Mouse (Mus musculus): ENCODE data around the gene F830045P16Rik.
"Not testable (repeated sequence)": the region's sequence is repeated elsewhere in the genome, so short reads cannot be mapped to it uniquely, and the experiment has no call there.

The F830045P16Rik gene

GRCm38 (mm10) chr2:129502641-129503040 lies 33.8 kb downstream of the F830045P16Rik start:
- DNase-seq (ENCODE audit: extremely low read depth, low read depth, low spot score), result peak; percentile 1

- no peak for DNase-seq (ENCODE audit: extremely low read depth, low read depth, low spot score)
Observed at GRCm38 (mm10) chr2:129489496-129490285, 46.7 kb downstream of the F830045P16Rik start.

- DNase-seq (ENCODE audit: extremely low read depth, low read depth, low spot score), result no peak
Observed at GRCm38 (mm10) chr2:129483150-129483549, 53.3 kb downstream of the F830045P16Rik start.

GRCm38 (mm10) chr2:129471905-129472304 lies 64.5 kb downstream of the F830045P16Rik start:
- DNase-seq (ENCODE audit: extremely low read depth, low read depth, low spot score), result no peak

- DNase-seq (ENCODE audit: extremely low read depth, low read depth, low spot score), result no peak
Observed at GRCm38 (mm10) chr2:129470839-129471238, 65.6 kb downstream of the F830045P16Rik start.

- not testable (repeated sequence) for DNase-seq (ENCODE audit: extremely low read depth, low read depth, low spot score)
Observed at GRCm38 (mm10) chr2:129438772-129439171, 97.6 kb downstream of the F830045P16Rik start.

- no peak for DNase-seq (ENCODE audit: extremely low read depth, low read depth, low spot score)
Observed at GRCm38 (mm10) chr2:129435154-129435553, 101.2 kb downstream of the F830045P16Rik start.

GRCm38 (mm10) chr2:129423741-129424140 lies 112.7 kb downstream of the F830045P16Rik start:
- DNase-seq (ENCODE audit: extremely low read depth, low read depth, low spot score), result no peak

GRCm38 (mm10) chr2:129420897-129421561 lies 115.4 kb downstream of the F830045P16Rik start:
- DNase-seq (ENCODE audit: extremely low read depth, low read depth, low spot score), result no peak

GRCm38 (mm10) chr2:129419361-129419880 lies 117.0 kb downstream of the F830045P16Rik start:
- DNase-seq (ENCODE audit: extremely low read depth, low read depth, low spot score), result no peak

- no peak for DNase-seq (ENCODE audit: extremely low read depth, low read depth, low spot score)
Observed at GRCm38 (mm10) chr2:129414593-129414992, 121.8 kb downstream of the F830045P16Rik start.

- no peak for DNase-seq (ENCODE audit: extremely low read depth, low read depth, low spot score)
Observed at GRCm38 (mm10) chr2:129413488-129413887, 122.9 kb downstream of the F830045P16Rik start.

- peak; percentile 83 for DNase-seq (ENCODE audit: extremely low read depth, low read depth, low spot score)
Observed at GRCm38 (mm10) chr2:129411651-129412050, 124.8 kb downstream of the F830045P16Rik start.

- no peak for DNase-seq (ENCODE audit: extremely low read depth, low read depth, low spot score)
Observed at GRCm38 (mm10) chr2:129410344-129410743, 126.1 kb downstream of the F830045P16Rik start.

GRCm38 (mm10) chr2:129408476-129408875 lies 127.9 kb downstream of the F830045P16Rik start:
- no peak for DNase-seq (ENCODE audit: extremely low read depth, low read depth, low spot score)

All from fat pad, adult 2 months (tissue).